Comparison of ENCODE assay signal across 31 mouse cellular contexts in the genomic region with DNA sequence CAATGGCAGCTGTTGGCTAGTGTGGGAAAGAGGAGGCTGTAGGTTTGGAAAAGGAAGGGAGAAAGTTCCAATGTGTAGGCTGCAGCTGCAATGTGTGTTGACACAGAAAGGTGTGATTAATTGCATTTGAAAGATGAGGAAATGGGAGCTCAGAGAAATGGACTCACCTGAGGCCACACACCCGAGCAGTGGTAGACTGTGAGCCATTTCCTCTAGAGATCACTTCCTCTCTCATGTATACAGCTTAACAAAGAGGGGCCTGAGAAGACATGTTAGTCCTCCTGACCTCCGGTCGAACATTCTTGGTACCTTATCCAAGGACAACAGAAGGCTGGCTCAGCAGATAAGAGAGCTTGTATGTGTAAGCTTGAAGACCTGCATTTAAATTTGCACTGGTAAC.
DNase-seq lines count a peak whose midpoint lies in the region; ATAC-seq and TF ChIP-seq lines count a peak whose summit lies in the region.
"Had no signal": no experiment of that assay in that cellular context is flagged by ENCODE, and none has a peak within 500 bp of the region (broad histone marks: within the 10 kb centered on the region; RNA-seq: fewer than 3 reads in every experiment).

No protein-coding gene starts in this region.

- 38% methylated on average over 3 of the region's 3 CpGs for WGBS in lung, embryonic 14.5 days
- WGBS in intestine, postnatal 0 days = 15% methylated on average over 3 of the region's 3 CpGs

- no peak overlapping the region for H3K27ac ChIP-seq in lung, embryonic 14.5 days (ENCODE audit: low read depth)
- H3K27ac ChIP-seq in intestine, postnatal 0 days (ENCODE audit: low read depth, low read length) = no peak overlapping the region
- H3K27ac ChIP-seq: embryonic facial prominence, embryonic 13.5 days; forebrain, embryonic 13.5 days; hindbrain, embryonic 10.5 days; kidney, postnatal 0 days; limb, embryonic 12.5 days; midbrain, embryonic 15.5 days; neural tube, embryonic 13.5 days had no signal

- H3K9me3 ChIP-seq in lung, embryonic 14.5 days (ENCODE audit: low read depth, low read length) = no peaks in the 10 kb centered on the region
- H3K9me3 ChIP-seq in intestine, postnatal 0 days (ENCODE audit: control insufficient read depth) = no peaks in the 10 kb centered on the region
- H3K9me3 ChIP-seq: embryonic facial prominence, embryonic 13.5 days; forebrain, embryonic 13.5 days; hindbrain, embryonic 10.5 days; limb, embryonic 12.5 days; midbrain, embryonic 15.5 days; neural tube, embryonic 13.5 days had no signal

- H3K36me3 ChIP-seq in lung, embryonic 14.5 days (ENCODE audit: insufficient read depth) = no peaks in the 10 kb centered on the region
- no peaks in the 10 kb centered on the region for H3K36me3 ChIP-seq in intestine, postnatal 0 days (ENCODE audit: control insufficient read depth, insufficient read depth)
- H3K36me3 ChIP-seq: embryonic facial prominence, embryonic 13.5 days; hindbrain, embryonic 10.5 days; limb, embryonic 12.5 days; midbrain, embryonic 15.5 days; neural tube, embryonic 13.5 days had no signal

- TF ChIP-seq CTCF in lung, embryonic 14.5 days (IDR thresholded peaks at IDR 0.05; ENCODE audit: low read depth) = no peak
- no peak for TF ChIP-seq CTCF in intestine, postnatal 0 days (IDR thresholded peaks at IDR 0.05; ENCODE audit: low read depth)

- no peak overlapping the region for H3K4me2 ChIP-seq in lung, embryonic 14.5 days
- no peak overlapping the region for H3K4me2 ChIP-seq in intestine, postnatal 0 days (replicated peaks; ENCODE audit: low read depth)
- H3K4me2 ChIP-seq: embryonic facial prominence, embryonic 13.5 days; forebrain, embryonic 13.5 days; limb, embryonic 12.5 days; liver, embryonic 11.5 days; midbrain, embryonic 15.5 days; neural tube, embryonic 13.5 days had no signal

- no peaks in the 10 kb centered on the region for H3K27me3 ChIP-seq in lung, embryonic 14.5 days (ENCODE audit: insufficient read depth, low read length)
- H3K27me3 ChIP-seq in intestine, postnatal 0 days (replicated peaks; ENCODE audit: control insufficient read depth, insufficient read depth, low read length) = no peaks in the 10 kb centered on the region
- H3K27me3 ChIP-seq: embryonic facial prominence, embryonic 13.5 days; forebrain, embryonic 13.5 days; limb, embryonic 12.5 days; midbrain, embryonic 15.5 days; neural tube, embryonic 13.5 days had no signal

- ATAC-seq in lung, embryonic 14.5 days (ENCODE audit: insufficient read depth) = no peak
- peak; percentile 61; the same call in 1 of the 2 replicates for ATAC-seq in intestine, postnatal 0 days
- ATAC-seq: forebrain, embryonic 13.5 days; hindbrain, embryonic 16.5 days; midbrain, embryonic 15.5 days had no signal

- H3K4me3 ChIP-seq in lung, embryonic 14.5 days (ENCODE audit: low read depth, low read length) = no peak overlapping the region
- H3K4me3 ChIP-seq in intestine, postnatal 0 days (ENCODE audit: low read depth, low read length) = no peak overlapping the region
- H3K4me3 ChIP-seq: embryonic facial prominence, embryonic 13.5 days; erythroblast, embryonic 14.5 days; forebrain, embryonic 13.5 days; hindbrain, embryonic 10.5 days; limb, embryonic 12.5 days; midbrain, embryonic 15.5 days; myocyte; neural tube, embryonic 13.5 days had no signal

- no peaks in the 10 kb centered on the region for H3K4me1 ChIP-seq in lung, embryonic 14.5 days (ENCODE audit: insufficient read depth)
- H3K4me1 ChIP-seq in intestine, postnatal 0 days (replicated peaks; ENCODE audit: control insufficient read depth, insufficient read depth, low read length) = no peaks in the 10 kb centered on the region
- H3K4me1 ChIP-seq: embryonic facial prominence, embryonic 13.5 days; limb, embryonic 12.5 days; midbrain, embryonic 15.5 days; neural tube, embryonic 13.5 days had no signal

- no peak overlapping the region for H3K9ac ChIP-seq in lung, embryonic 14.5 days
- no peak overlapping the region for H3K9ac ChIP-seq in intestine, postnatal 0 days (ENCODE audit: low read depth, low read length)
- H3K9ac ChIP-seq: embryonic facial prominence, embryonic 13.5 days; forebrain, embryonic 13.5 days; limb, embryonic 12.5 days; midbrain, embryonic 15.5 days; neural tube, embryonic 13.5 days had no signal

- intact Hi-C loops in left cerebral cortex, postnatal 36 days (cut with DNase I) = no loop called here

- DNase-seq in lung, embryonic 14.5 days = peak; percentile 3
- no peak for DNase-seq in lung, postnatal 14 days
- DNase-seq in c-Kit-positive CD71-positive TER-119-negative erythroid progenitor cells, embryonic 14.5 days (ENCODE audit: low read depth) = peak; percentile 2
- no peak for DNase-seq in left cerebral cortex, postnatal 36 days (ENCODE audit: low spot score in 2 of 2)
- no peak for DNase-seq in thymus, postnatal 36 days
- no peak for DNase-seq in adrenal gland, adult 2 months
- no peak for DNase-seq in adrenal gland, adult 18-20 months (ENCODE audit: low spot score in 2 of 2)
- DNase-seq: adrenal gland, adult 8-10 months; cerebellum, adult 2 months; cerebellum, postnatal 25 days; embryo, embryonic 11 days; gastrocnemius, postnatal 36 days; heart, postnatal 10 days; kidney, adult 11 months; layer of hippocampus, postnatal 36 days; lung, adult 2 months; lung, postnatal 36 days; right cerebral cortex, postnatal 4 days; thymus, postnatal 14 days had no signal

Comparison
In these comparisons a context has a peak if more than half of its experiments do, and no peak if none do; other contexts are left out.
1. DNase-seq: peak in lung, embryonic 14.5 days (single experiment) and c-Kit-positive CD71-positive TER-119-negative erythroid progenitor cells, embryonic 14.5 days (single experiment); none in lung, postnatal 14 days (single experiment), left cerebral cortex, postnatal 36 days (0 of 2), thymus, postnatal 36 days (0 of 2), adrenal gland, adult 2 months (single experiment) and adrenal gland, adult 18-20 months (0 of 2).